Mouse (Mus musculus) kidney, postnatal 14 days (tissue): Measurements from ENCODE around the gene Msrb3.
A peak's percentile ranks its signal among the peaks of the same experiment; 100 is the strongest.

Experiments used
- DNase-seq: peaks from one replicate; pipeline ENCODE4 v3.0.0; 2022; ENCODE audit warnings: mixed read lengths

Gene Msrb3

GRCm38 (mm10) chr10:120895899-120896289 lies 3.0 kb downstream of the Msrb3 start:
- no peak for DNase-seq

GRCm38 (mm10) chr10:120894978-120895898 lies 3.7 kb downstream of the Msrb3 start:
- DNase-seq, result peak; percentile 20

- DNase-seq, result no peak
Measured at GRCm38 (mm10) chr10:120893938-120894337, 5.0 kb downstream of the Msrb3 start.

- DNase-seq, result no peak
Measured at GRCm38 (mm10) chr10:120891131-120891530, 7.8 kb downstream of the Msrb3 start.

GRCm38 (mm10) chr10:120890592-120890991 lies 8.3 kb downstream of the Msrb3 start:
- DNase-seq, result no peak

- DNase-seq, result no peak
Measured at GRCm38 (mm10) chr10:120888531-120888930, 10.4 kb downstream of the Msrb3 start.

- DNase-seq, result no peak
Measured at GRCm38 (mm10) chr10:120884220-120884619, 14.7 kb downstream of the Msrb3 start.

GRCm38 (mm10) chr10:120883732-120884131 lies 15.2 kb downstream of the Msrb3 start:
- no peak for DNase-seq

GRCm38 (mm10) chr10:120883069-120883415 lies 15.9 kb downstream of the Msrb3 start:
- no peak for DNase-seq

GRCm38 (mm10) chr10:120882347-120883068 lies 16.4 kb downstream of the Msrb3 start:
- DNase-seq, result peak; percentile 56

- no peak for DNase-seq
Measured at GRCm38 (mm10) chr10:120876549-120877270, 22.2 kb downstream of the Msrb3 start.

GRCm38 (mm10) chr10:120875672-120876463 lies 23.0 kb downstream of the Msrb3 start:
- DNase-seq, result peak; percentile 86

- no peak for DNase-seq
Measured at GRCm38 (mm10) chr10:120874261-120874660, 24.6 kb downstream of the Msrb3 start.

- DNase-seq, result no peak
Measured at GRCm38 (mm10) chr10:120873646-120874201, 25.2 kb downstream of the Msrb3 start.

- DNase-seq, result peak; percentile 63
Measured at GRCm38 (mm10) chr10:120872483-120872862, 26.4 kb downstream of the Msrb3 start.

GRCm38 (mm10) chr10:120871630-120872482 lies 27.0 kb downstream of the Msrb3 start:
- DNase-seq, result no peak

GRCm38 (mm10) chr10:120871096-120871495 lies 27.8 kb downstream of the Msrb3 start:
- no peak for DNase-seq

- no peak for DNase-seq
Measured at GRCm38 (mm10) chr10:120869241-120869775, 29.6 kb downstream of the Msrb3 start.

GRCm38 (mm10) chr10:120864446-120864845 lies 34.5 kb downstream of the Msrb3 start:
- peak; percentile 72 for DNase-seq

- DNase-seq, result no peak
Measured at GRCm38 (mm10) chr10:120861674-120862073, 37.2 kb downstream of the Msrb3 start.

GRCm38 (mm10) chr10:120861194-120861593 lies 37.7 kb downstream of the Msrb3 start:
- peak; percentile 31 for DNase-seq
